Mouse (Mus musculus): ENCODE results near the gene Ppp4r1. TPM values are rescaled to one million over a fixed set of nuclear protein-coding genes. Genes with fewer than 3 reads are reported as not detected.

The Ppp4r1 gene
- polyA plus RNA-seq, 1 experiment from 2014 or later: 14.2 TPM

- Histone ChIP-seq H3K36me3 (ENCODE audit: control insufficient read depth, insufficient read depth, low read length) (no peaks in the 10 kb centered on the region), H3K9ac (ENCODE audit: low read length) (no peak overlapping the region), H3K4me1 (replicated peaks; ENCODE audit: control insufficient read depth, insufficient read depth) (no peaks in the 10 kb centered on the region), H3K27ac (replicated peaks) (no peak overlapping the region), H3K4me3 (ENCODE audit: low read depth, low read length) (no peak overlapping the region), H3K9me3 (ENCODE audit: control insufficient read depth, low read length) (no peaks in the 10 kb centered on the region), H3K27me3 (ENCODE audit: control insufficient read depth, insufficient read depth, low read length) (no peaks in the 10 kb centered on the region), H3K4me2 (replicated peaks; ENCODE audit: low read depth) (no peak overlapping the region)
- WGBS: 77% methylated on average over 1 of the region's 1 CpGs
- TF ChIP-seq CTCF (IDR thresholded peaks at IDR 0.05; ENCODE audit: low read depth) (no peak), EP300 (optimal IDR thresholded peaks at IDR 0.05) (no peak)
- DNase-seq (ENCODE audit: low spot score) (no peak), ATAC-seq (ENCODE audit: low FRiP score, low TSS enrichment) (no peak)
Observed at GRCm38 (mm10) chr17:65776228-65776627, 6.1 kb upstream of the Ppp4r1 start.

GRCm38 (mm10) chr17:65777461-65777860 is 4.9 kb upstream of the Ppp4r1 start:
- Histone ChIP-seq H3K27ac (replicated peaks) (no peak overlapping the region), H3K9me3 (ENCODE audit: control insufficient read depth, low read length) (no peaks in the 10 kb centered on the region)
- ATAC-seq (ENCODE audit: low FRiP score, low TSS enrichment): no peak

GRCm38 (mm10) chr17:65780970-65781369 is 1.4 kb upstream of the Ppp4r1 start:
- Histone ChIP-seq H3K27me3 (ENCODE audit: control insufficient read depth, insufficient read depth, low read length) (no peaks in the 10 kb centered on the region), H3K36me3 (ENCODE audit: control insufficient read depth, insufficient read depth, low read length) (no peaks in the 10 kb centered on the region), H3K27ac (replicated peaks) (no peak overlapping the region), H3K4me1 (replicated peaks; ENCODE audit: control insufficient read depth, insufficient read depth) (no peaks in the 10 kb centered on the region), H3K4me3 (ENCODE audit: low read depth, low read length) (no peak overlapping the region), H3K9me3 (ENCODE audit: control insufficient read depth, low read length) (no peaks in the 10 kb centered on the region), H3K9ac (ENCODE audit: low read length) (no peak overlapping the region), H3K4me2 (replicated peaks; ENCODE audit: low read depth) (no peak overlapping the region)
- no peak for DNase-seq (ENCODE audit: low spot score)
- no peak for TF ChIP-seq EP300 (optimal IDR thresholded peaks at IDR 0.05)
- TF ChIP-seq CTCF (IDR thresholded peaks at IDR 0.05; ENCODE audit: low read depth): no peak
- WGBS: 89% methylated on average over 2 of the region's 2 CpGs
- no peak for ATAC-seq (ENCODE audit: low FRiP score, low TSS enrichment)

More at GRCm38 (mm10) chr17:65777461-65777860, 4.9 kb upstream of the Ppp4r1 start:
- Histone ChIP-seq H3K4me2 (replicated peaks; ENCODE audit: low read depth) (no peak overlapping the region), H3K36me3 (ENCODE audit: control insufficient read depth, insufficient read depth, low read length) (no peaks in the 10 kb centered on the region), H3K9ac (ENCODE audit: low read length) (no peak overlapping the region), H3K27me3 (ENCODE audit: control insufficient read depth, insufficient read depth, low read length) (no peaks in the 10 kb centered on the region), H3K4me1 (replicated peaks; ENCODE audit: control insufficient read depth, insufficient read depth) (no peaks in the 10 kb centered on the region), H3K4me3 (ENCODE audit: low read depth, low read length) (no peak overlapping the region)
- no peak for DNase-seq (ENCODE audit: low spot score)
- no peak for TF ChIP-seq EP300 (optimal IDR thresholded peaks at IDR 0.05)
- TF ChIP-seq CTCF (IDR thresholded peaks at IDR 0.05; ENCODE audit: low read depth): no peak
- 84% methylated on average over 4 of the region's 4 CpGs for WGBS

- peak; percentile 73 for DNase-seq (ENCODE audit: low spot score)
- ATAC-seq (ENCODE audit: low FRiP score, low TSS enrichment): peak; percentile 35
- TF ChIP-seq CTCF (IDR thresholded peaks at IDR 0.05; ENCODE audit: low read depth): no peak
Observed at GRCm38 (mm10) chr17:65783182-65784161, 1.1 kb downstream of the Ppp4r1 start.

GRCm38 (mm10) chr17:65784610-65785140 is 2.3 kb downstream of the Ppp4r1 start:
- Histone ChIP-seq H3K4me1 (replicated peaks; ENCODE audit: control insufficient read depth, insufficient read depth) (no peaks in the 10 kb centered on the region), H3K27me3 (ENCODE audit: control insufficient read depth, insufficient read depth, low read length) (no peaks in the 10 kb centered on the region), H3K36me3 (ENCODE audit: control insufficient read depth, insufficient read depth, low read length) (no peaks in the 10 kb centered on the region), H3K4me3 (ENCODE audit: low read depth, low read length) (peak overlapping the region; percentile 91), H3K27ac (replicated peaks) (peak overlapping the region; percentile 63; the same call in 1 of the 2 replicates), H3K9me3 (ENCODE audit: control insufficient read depth, low read length) (no peaks in the 10 kb centered on the region), H3K4me2 (replicated peaks; ENCODE audit: low read depth) (peak overlapping the region; percentile 86), H3K9ac (ENCODE audit: low read length) (peak overlapping the region; percentile 35; the same call in 1 of the 2 replicates)
- TF ChIP-seq EP300 (optimal IDR thresholded peaks at IDR 0.05): no peak
- TF ChIP-seq CTCF (IDR thresholded peaks at IDR 0.05; ENCODE audit: low read depth): no peak
- no peak for DNase-seq (ENCODE audit: low spot score)
- no peak for ATAC-seq (ENCODE audit: low FRiP score, low TSS enrichment)
- WGBS: 50% methylated on average over 8 of the region's 8 CpGs

More at GRCm38 (mm10) chr17:65783182-65784161, 1.1 kb downstream of the Ppp4r1 start:
- Histone ChIP-seq H3K36me3 (ENCODE audit: control insufficient read depth, insufficient read depth, low read length) (no peaks in the 10 kb centered on the region), H3K27ac (replicated peaks) (peak overlapping the region; percentile 98), H3K4me3 (ENCODE audit: low read depth, low read length) (peak overlapping the region; percentile 91), H3K9me3 (ENCODE audit: control insufficient read depth, low read length) (no peaks in the 10 kb centered on the region), H3K4me1 (replicated peaks; ENCODE audit: control insufficient read depth, insufficient read depth) (no peaks in the 10 kb centered on the region), H3K4me2 (replicated peaks; ENCODE audit: low read depth) (peak overlapping the region; percentile 86), H3K27me3 (ENCODE audit: control insufficient read depth, insufficient read depth, low read length) (no peaks in the 10 kb centered on the region), H3K9ac (ENCODE audit: low read length) (peak overlapping the region; percentile 99)
- WGBS: under 1% methylated on average over 76 of the region's 135 CpGs

GRCm38 (mm10) chr17:65785707-65786106 is 3.3 kb downstream of the Ppp4r1 start:
- TF ChIP-seq CTCF (IDR thresholded peaks at IDR 0.05; ENCODE audit: low read depth) (no peak), EP300 (optimal IDR thresholded peaks at IDR 0.05) (no peak)
- Histone ChIP-seq H3K4me1 (replicated peaks; ENCODE audit: control insufficient read depth, insufficient read depth) (no peaks in the 10 kb centered on the region), H3K9me3 (ENCODE audit: control insufficient read depth, low read length) (no peaks in the 10 kb centered on the region), H3K27ac (replicated peaks) (no peak overlapping the region), H3K9ac (ENCODE audit: low read length) (no peak overlapping the region), H3K4me2 (replicated peaks; ENCODE audit: low read depth) (no peak overlapping the region), H3K4me3 (ENCODE audit: low read depth, low read length) (no peak overlapping the region), H3K36me3 (ENCODE audit: control insufficient read depth, insufficient read depth, low read length) (no peaks in the 10 kb centered on the region), H3K27me3 (ENCODE audit: control insufficient read depth, insufficient read depth, low read length) (no peaks in the 10 kb centered on the region)
- DNase-seq (ENCODE audit: low spot score): no peak
- ATAC-seq (ENCODE audit: low FRiP score, low TSS enrichment): no peak

Measured in stomach, postnatal 0 days (tissue).